Mouse (Mus musculus) subcutaneous adipose tissue, adult 2 months (tissue): ENCODE measurements around the gene Gm17727. TPM values are rescaled to one million over a fixed set of nuclear protein-coding genes. Genes with fewer than 3 reads are reported as not detected.

Experiments
- polyA plus RNA-seq: library from polyadenylated mRNA; depleted of rRNA; stranded (reverse); fragments of >200 nt; gene quantifications from 2 replicates; pipeline ENCODE4 v1.2.3, GENCODE M21; 2012; ENCODE audit warnings: low replicate concordance; rRNA removed

Gene Gm17727
- not detected in 2 replicates for polyA plus RNA-seq

GRCm38 (mm10) chr9:35778009-35778408, at the start of gene Gm17727:
Gene Gm17727 (minus strand): TSS chr9:35778109.

GRCm38 (mm10) chr9:35790001-35790400, 12.1 kb upstream of the Gm17727 start, which contains the start of the genes Gm27235 and D730048I06Rik:
Gene Gm27235 (minus strand): TSS chr9:35790101.
Gene D730048I06Rik (minus strand): TSS chr9:35790112.

GRCm38 (mm10) chr9:35740749-35741148, 37.2 kb downstream of the Gm17727 start, which contains the start of gene Gm17677:
Gene Gm17677 (plus strand): TSS chr9:35741049.

Other genes starting within 250 kb of the Gm17727 start
- 0.15 TPM in 1 of 2 replicates, not detected in the other for gene Ddx25, start 219.6 kb downstream of the Gm17727 start, polyA plus RNA-seq
- 2.0 and 4.3 TPM in 2 replicates for gene Pus3, start 219.5 kb downstream of the Gm17727 start, polyA plus RNA-seq
- 0.10 and 0.19 TPM in 2 replicates for gene Pate2, start 207.8 kb downstream of the Gm17727 start, polyA plus RNA-seq
- 1.3 and 2.2 TPM in 2 replicates for gene Hyls1, start 207.7 kb downstream of the Gm17727 start, polyA plus RNA-seq
- gene Pate4, start 166.2 kb downstream of the Gm17727 start, polyA plus RNA-seq, result not detected in 2 replicates
- gene Pate3, start 129.9 kb downstream of the Gm17727 start, polyA plus RNA-seq, result not detected in 2 replicates
- gene Pate1, start 90.7 kb downstream of the Gm17727 start, polyA plus RNA-seq, result not detected in 2 replicates
- gene Gm17677, start 37.1 kb downstream of the Gm17727 start, polyA plus RNA-seq, result not detected in 2 replicates
- gene Gm27235, start 12.0 kb upstream of the Gm17727 start, polyA plus RNA-seq, result not detected in 2 replicates
- gene D730048I06Rik, start 12.0 kb upstream of the Gm17727 start, polyA plus RNA-seq, result 0.09 TPM in 1 of 2 replicates, not detected in the other
- 0.24 TPM in 1 of 2 replicates, not detected in the other for gene 9230110F15Rik, start 66.0 kb upstream of the Gm17727 start, polyA plus RNA-seq
- gene 9230113P08Rik, start 130.3 kb upstream of the Gm17727 start, polyA plus RNA-seq, result 0.80 TPM in 1 of 2 replicates, not detected in the other